25 mouse cellular contexts compared by ENCODE assay signal in genomic region chr6:122569113-122569512, GRCm38 (mm10). TPM values are rescaled to one million over a fixed set of nuclear protein-coding genes. Genes with fewer than 3 reads are reported as not detected.
DNase-seq lines count a peak whose midpoint lies in the region; ATAC-seq and TF ChIP-seq lines count a peak whose summit lies in the region.
"Had no signal": no experiment of that assay in that cellular context is flagged by ENCODE, and none has a peak within 500 bp of the region (broad histone marks: within the 10 kb centered on the region; RNA-seq: fewer than 3 reads in every experiment).

No protein-coding gene starts in this region.

- peak overlapping the region; percentile 18 for H3K4me3 ChIP-seq in megakaryocyte, embryonic 14.5 days (replicated peaks)
- H3K4me3 ChIP-seq in spleen, adult 2 months (ENCODE audit: extremely low read depth, insufficient read depth, insufficient read length), result no peak overlapping the region
- H3K4me3 ChIP-seq in bone marrow macrophage, adult 2 months (ENCODE audit: insufficient read depth, low read length), result no peak overlapping the region
- H3K4me3 ChIP-seq in neural tube, embryonic 15.5 days (replicated peaks), result no peak overlapping the region
- H3K4me3 ChIP-seq: embryonic facial prominence, embryonic 10.5 days; gastrocnemius, adult 2 months; heart, embryonic 12.5 days had no signal

- H3K27ac ChIP-seq in spleen, adult 2 months (ENCODE audit: insufficient read depth, low read length), result peak overlapping the region; percentile 47; the same call in 1 of the 2 replicates
- peak overlapping the region; percentile 98 for H3K27ac ChIP-seq in bone marrow macrophage, adult 2 months (ENCODE audit: insufficient read depth, low read depth, low read length)
- H3K27ac ChIP-seq in neural tube, embryonic 15.5 days (replicated peaks), result 0 out of 2 replicates have a peak overlapping the region, but pooled peaks have one; percentile 65
- H3K27ac ChIP-seq: embryonic facial prominence, embryonic 10.5 days; gastrocnemius, adult 2 months had no signal

- H3K27me3 ChIP-seq in megakaryocyte, embryonic 14.5 days (replicated peaks), result peaks cover 15% of the 10 kb centered on the region
- H3K27me3 ChIP-seq in spleen, adult 2 months (ENCODE audit: control insufficient read depth, insufficient read depth, low read length), result no peaks in the 10 kb centered on the region
- no peaks in the 10 kb centered on the region for H3K27me3 ChIP-seq in neural tube, embryonic 15.5 days (replicated peaks)

- no peak for DNase-seq in spleen, adult 2 months (ENCODE audit: low read depth in 1 of 2, low spot score in 2 of 2)
- DNase-seq in spleen, postnatal 10 days (ENCODE audit: low spot score in 2 of 2), result no peak
- no peak for DNase-seq in layer of hippocampus, postnatal 36 days
- no peak for DNase-seq in thymus, adult 18-20 months
- DNase-seq: adrenal gland, adult 8-10 months; cerebellum, adult 18-20 months; cerebellum, postnatal 10 days; gastrocnemius, adult 2 months; gastrocnemius, postnatal 25 days had no signal

- peaks cover 6% of the 10 kb centered on the region; the same call in 1 of the 2 replicates for H3K9me3 ChIP-seq in megakaryocyte, embryonic 14.5 days
- H3K9me3 ChIP-seq in neural tube, embryonic 15.5 days (replicated peaks), result no peaks in the 10 kb centered on the region
- H3K9me3 ChIP-seq: embryonic facial prominence, embryonic 10.5 days; G1E; heart, embryonic 12.5 days had no signal

- no peak for ATAC-seq in megakaryocyte, adult 5-6 weeks (ENCODE audit: poor library complexity, severe bottlenecking)
- ATAC-seq in neural tube, embryonic 15.5 days (ENCODE audit: low FRiP score), result 0 out of 2 replicates have a peak, but pooled peaks have one; percentile 45
- ATAC-seq: CD4-positive, CD25-positive, alpha-beta regulatory T cell, adult 4 months; forebrain, embryonic 14.5 days had no signal

- H3K4me1 ChIP-seq in megakaryocyte, embryonic 14.5 days, result peaks cover 31% of the 10 kb centered on the region
- H3K4me1 ChIP-seq in spleen, adult 2 months (ENCODE audit: control insufficient read depth, insufficient read depth, insufficient read length), result peaks cover 6% of the 10 kb centered on the region; the same call in 1 of the 2 replicates
- peaks cover 64% of the 10 kb centered on the region for H3K4me1 ChIP-seq in bone marrow macrophage, adult 2 months (ENCODE audit: control insufficient read depth, insufficient read depth, low read length)
- H3K4me1 ChIP-seq in neural tube, embryonic 15.5 days, result no peaks in the 10 kb centered on the region
- H3K4me1 ChIP-seq: embryonic facial prominence, embryonic 10.5 days; heart, embryonic 12.5 days had no signal

- H3K4me2 ChIP-seq in neural tube, embryonic 15.5 days, result no peak overlapping the region
- H3K4me2 ChIP-seq: heart, embryonic 12.5 days had no signal

- no peak for TF ChIP-seq CTCF in spleen, adult 2 months (IDR thresholded peaks at IDR 0.05; ENCODE audit: extremely low read depth, insufficient read depth, insufficient read length, insufficient replicate concordance)
- no peak for TF ChIP-seq CTCF in bone marrow macrophage, adult 2 months (IDR thresholded peaks at IDR 0.05; ENCODE audit: low read depth, low read length)

- H3K9ac ChIP-seq in neural tube, embryonic 15.5 days (replicated peaks), result no peak overlapping the region
- H3K9ac ChIP-seq: heart, embryonic 12.5 days had no signal

- no peak for TF ChIP-seq POLR2A in spleen, adult 2 months (IDR thresholded peaks at IDR 0.05; ENCODE audit: low read depth, low read length)
- TF ChIP-seq POLR2A in bone marrow macrophage, adult 2 months (IDR thresholded peaks at IDR 0.05; ENCODE audit: borderline replicate concordance, low read depth, low read length), result no peak

- no peaks in the 10 kb centered on the region for H3K36me3 ChIP-seq in megakaryocyte, embryonic 14.5 days (replicated peaks; ENCODE audit: low read length)
- no peaks in the 10 kb centered on the region for H3K36me3 ChIP-seq in spleen, adult 2 months (ENCODE audit: control insufficient read depth, insufficient read depth, low read length)
- H3K36me3 ChIP-seq in neural tube, embryonic 15.5 days, result no peaks in the 10 kb centered on the region
- H3K36me3 ChIP-seq: embryonic facial prominence, embryonic 10.5 days; G1E; heart, embryonic 12.5 days had no signal

- WGBS in spleen, adult 2 months, result 49% methylated on average over 5 of the region's 5 CpGs
- 42% methylated on average over 5 of the region's 5 CpGs for WGBS in neural tube, embryonic 15.5 days

RNA-seq across cellular contexts. Expression of gene Aicda, which starts 15.5 kb away (rescaled TPM):
- 0.07 and 0.69 TPM in 2 replicates for polyA plus RNA-seq in megakaryocyte, embryonic 14.5 days (2012; ENCODE audit: insufficient read depth, low replicate concordance)
- total RNA-seq in megakaryocyte, adult 5-6 weeks (2015), result 0.07 TPM in 1 of 2 replicates, not detected in the other
- total RNA-seq in megakaryocyte, adult 5-6 weeks (2017), result not detected in 2 replicates
- polyA plus RNA-seq in spleen, adult 2 months (2012; rRNA removed), result 0.20 and 0.38 TPM in 2 replicates
- polyA plus RNA-seq in bone marrow macrophage, adult 2 months (2012; ENCODE audit: insufficient read depth, insufficient read length, missing spikeins), result 0.45 TPM in 1 of 2 replicates, not detected in the other
- polyA plus RNA-seq in neural tube, embryonic 15.5 days (2015; fragmentation: Nextera tagmentation; extraction: Ambion mirVana), result 0.51 and 0.54 TPM in 2 replicates
- total RNA-seq in layer of hippocampus, postnatal 36 days (2021), result not detected
- total RNA-seq: adrenal gland, adult 8-10 months; adrenal gland, postnatal 4 days; G1E; gastrocnemius, adult 2 months; gastrocnemius, postnatal 25 days; granulocyte monocyte progenitor cell, adult 5-6 weeks; heart, adult 8-10 months; heart, postnatal 25 days had no signal
- polyA plus RNA-seq: G1E; heart, embryonic 12.5 days; heart, embryonic 16.5 days; hindbrain, embryonic 11.5 days had no signal

RNA-seq across cellular contexts. Expression of gene Apobec1, which starts 33.1 kb away (rescaled TPM):
- polyA plus RNA-seq in megakaryocyte, embryonic 14.5 days (2012; ENCODE audit: insufficient read depth, low replicate concordance), result 7.5 TPM in 1 of 2 replicates, not detected in the other
- 112 and 151 TPM in 2 replicates for total RNA-seq in megakaryocyte, adult 5-6 weeks (2015)
- 78.0 and 87.4 TPM in 2 replicates for total RNA-seq in megakaryocyte, adult 5-6 weeks (2017)
- 44.0 and 60.3 TPM in 2 replicates for polyA plus RNA-seq in spleen, adult 2 months (2012; rRNA removed)
- polyA plus RNA-seq in bone marrow macrophage, adult 2 months (2012; ENCODE audit: insufficient read depth, insufficient read length, missing spikeins), result 664 and 728 TPM in 2 replicates
- polyA plus RNA-seq in neural tube, embryonic 15.5 days (2015; fragmentation: Nextera tagmentation; extraction: Ambion mirVana), result 1.7 and 2.7 TPM in 2 replicates
- 1 to 10 TPM; 1.5 to 2.0 TPM for total RNA-seq in layer of hippocampus, postnatal 36 days (2021)

RNA-seq across cellular contexts. Expression of gene Gdf3, which starts 40.8 kb away (rescaled TPM):
- polyA plus RNA-seq in megakaryocyte, embryonic 14.5 days (2012; ENCODE audit: insufficient read depth, low replicate concordance), result 0.07 TPM in 1 of 2 replicates, not detected in the other
- total RNA-seq in megakaryocyte, adult 5-6 weeks (2015), result 0.62 and 1.7 TPM in 2 replicates
- 0.40 TPM in 1 of 2 replicates, not detected in the other for total RNA-seq in megakaryocyte, adult 5-6 weeks (2017)
- 0.49 and 0.60 TPM in 2 replicates for polyA plus RNA-seq in spleen, adult 2 months (2012; rRNA removed)
- polyA plus RNA-seq in bone marrow macrophage, adult 2 months (2012; ENCODE audit: insufficient read depth, insufficient read length, missing spikeins), result 30.2 and 32.0 TPM in 2 replicates
- polyA plus RNA-seq in neural tube, embryonic 15.5 days (2015; fragmentation: Nextera tagmentation; extraction: Ambion mirVana), result 0.09 TPM in 1 of 2 replicates, not detected in the other
- not detected for total RNA-seq in layer of hippocampus, postnatal 36 days (2021)
- total RNA-seq: adrenal gland, postnatal 4 days; gastrocnemius, adult 2 months; gastrocnemius, postnatal 25 days; heart, adult 8-10 months; heart, postnatal 25 days had no signal
- polyA plus RNA-seq: CD4-positive, CD25-positive, alpha-beta regulatory T cell, adult 4 months; embryonic facial prominence, embryonic 14.5 days; forebrain, embryonic 14.5 days had no signal

RNA-seq across cellular contexts. Expression of gene Dppa3, which starts 57.1 kb away (rescaled TPM):
- not detected in 2 replicates for polyA plus RNA-seq in megakaryocyte, embryonic 14.5 days (2012; ENCODE audit: insufficient read depth, low replicate concordance)
- total RNA-seq in megakaryocyte, adult 5-6 weeks (2015), result not detected in 2 replicates
- not detected in 2 replicates for total RNA-seq in megakaryocyte, adult 5-6 weeks (2017)
- not detected in 2 replicates for polyA plus RNA-seq in spleen, adult 2 months (2012; rRNA removed)
- polyA plus RNA-seq in bone marrow macrophage, adult 2 months (2012; ENCODE audit: insufficient read depth, insufficient read length, missing spikeins), result 14.6 and 20.2 TPM in 2 replicates
- polyA plus RNA-seq in neural tube, embryonic 15.5 days (2015; fragmentation: Nextera tagmentation; extraction: Ambion mirVana), result not detected in 2 replicates
- total RNA-seq in layer of hippocampus, postnatal 36 days (2021), result not detected
- total RNA-seq: adrenal gland, adult 8-10 months; adrenal gland, postnatal 4 days; G1E; gastrocnemius, adult 2 months; gastrocnemius, postnatal 25 days; granulocyte monocyte progenitor cell, adult 5-6 weeks; heart, adult 8-10 months; heart, postnatal 25 days had no signal
- polyA plus RNA-seq: CD4-positive, CD25-positive, alpha-beta regulatory T cell, adult 4 months; embryonic facial prominence, embryonic 10.5 days; embryonic facial prominence, embryonic 14.5 days; forebrain, embryonic 14.5 days; G1E; heart, embryonic 12.5 days; heart, embryonic 16.5 days; hindbrain, embryonic 11.5 days had no signal

Comparison
In these comparisons a context has a peak if more than half of its experiments do, and no peak if none do; other contexts are left out.
1. H3K27ac ChIP-seq: peak in every context shown above with its lines; median percentile 98 in bone marrow macrophage, adult 2 months; 65 in neural tube, embryonic 15.5 days; 47 in spleen, adult 2 months.
2. RNA of gene Apobec1, which starts 33.1 kb away (polyA plus RNA-seq): 664 to 728 TPM in bone marrow macrophage, adult 2 months; 44.0 to 60.3 TPM in spleen, adult 2 months, 7.5 TPM in megakaryocyte, embryonic 14.5 days and 1.7 to 2.7 TPM in neural tube, embryonic 15.5 days; every median in the first group is over 10 times any median in the second.
3. RNA of gene Gdf3, which starts 40.8 kb away (polyA plus RNA-seq): 30.2 to 32.0 TPM in bone marrow macrophage, adult 2 months; 0.49 to 0.60 TPM in spleen, adult 2 months, 0.09 TPM in neural tube, embryonic 15.5 days and 0.07 TPM in megakaryocyte, embryonic 14.5 days; every median in the first group is over 10 times any median in the second.